Mouse (Mus musculus) E14TG2a.4 (cell line): ENCODE measurements around the gene Glt28d2.

Source experiments
- CTCF ChIP-seq: conservative IDR thresholded peaks from 2 replicates; pipeline ENCODE4 v1.5.1; 2014; ENCODE audit warnings: low read length
- NANOG ChIP-seq: IDR thresholded peaks from 2 replicates; pipeline ENCODE4 v1.6.1; 2014; ENCODE audit warnings: borderline replicate concordance, low read length, mixed read lengths

DNA sequence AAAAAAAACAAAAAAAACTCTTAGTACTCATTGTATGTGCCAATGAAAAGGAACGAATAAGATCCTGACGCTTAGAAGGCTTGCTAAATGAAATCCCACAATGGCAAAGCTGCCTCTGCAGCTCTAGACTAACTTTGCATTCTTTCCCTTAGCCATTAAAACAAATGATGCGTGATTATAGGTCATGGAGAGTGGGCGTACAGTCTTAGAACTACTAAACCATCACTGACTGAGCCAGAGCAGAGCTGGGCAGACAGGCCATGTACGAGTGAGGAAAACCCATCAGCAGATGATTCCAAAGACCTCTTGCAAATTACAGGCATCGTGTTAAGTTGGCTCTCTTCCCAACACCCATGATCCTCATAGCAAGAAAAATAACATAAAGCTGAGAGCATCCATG lies 59.5 kb downstream of the Glt28d2 start:
- TF ChIP-seq CTCF (no peak), NANOG (no peak)
